Mouse (Mus musculus): ENCODE data around the gene Cdc5l.

Gene Cdc5l

GRCm38 (mm10) chr17:45359443-45359842 lies 74.1 kb downstream of the Cdc5l start:
- peak; percentile 97 for DNase-seq

- DNase-seq = no peak
Observed at GRCm38 (mm10) chr17:45356431-45356830, 77.1 kb downstream of the Cdc5l start.

- no peak for DNase-seq
Observed at GRCm38 (mm10) chr17:45347951-45348350, 85.6 kb downstream of the Cdc5l start.
